Mouse (Mus musculus): ENCODE results near the gene Defb48.

The Defb48 gene

GRCm38 (mm10) chr14:62946794-62947193, 37.5 kb downstream of the Defb48 start:
- no peak for TF ChIP-seq GATA4 (IDR thresholded peaks at IDR 0.05; ENCODE audit: insufficient replicate concordance, low read length)

GRCm38 (mm10) chr14:62940383-62941074, 43.8 kb downstream of the Defb48 start:
- no peak for TF ChIP-seq GATA4 (IDR thresholded peaks at IDR 0.05; ENCODE audit: insufficient replicate concordance, low read length)

- TF ChIP-seq GATA4 (IDR thresholded peaks at IDR 0.05; ENCODE audit: insufficient replicate concordance, low read length) = no peak
Observed at GRCm38 (mm10) chr14:62939435-62939834, 44.9 kb downstream of the Defb48 start.

GRCm38 (mm10) chr14:62937675-62938074, 46.6 kb downstream of the Defb48 start:
- TF ChIP-seq GATA4 (IDR thresholded peaks at IDR 0.05; ENCODE audit: insufficient replicate concordance, low read length) = no peak

GRCm38 (mm10) chr14:62936631-62937380, 47.5 kb downstream of the Defb48 start:
- no peak for TF ChIP-seq GATA4 (IDR thresholded peaks at IDR 0.05; ENCODE audit: insufficient replicate concordance, low read length)

- no peak for TF ChIP-seq GATA4 (IDR thresholded peaks at IDR 0.05; ENCODE audit: insufficient replicate concordance, low read length)
Observed at GRCm38 (mm10) chr14:62935361-62935760, 48.9 kb downstream of the Defb48 start.

GRCm38 (mm10) chr14:62928101-62928541, 56.2 kb downstream of the Defb48 start:
- TF ChIP-seq GATA4 (IDR thresholded peaks at IDR 0.05; ENCODE audit: insufficient replicate concordance, low read length) = no peak
